Comparison of ENCODE assay signal across 10 mouse cellular contexts in the genomic region with DNA sequence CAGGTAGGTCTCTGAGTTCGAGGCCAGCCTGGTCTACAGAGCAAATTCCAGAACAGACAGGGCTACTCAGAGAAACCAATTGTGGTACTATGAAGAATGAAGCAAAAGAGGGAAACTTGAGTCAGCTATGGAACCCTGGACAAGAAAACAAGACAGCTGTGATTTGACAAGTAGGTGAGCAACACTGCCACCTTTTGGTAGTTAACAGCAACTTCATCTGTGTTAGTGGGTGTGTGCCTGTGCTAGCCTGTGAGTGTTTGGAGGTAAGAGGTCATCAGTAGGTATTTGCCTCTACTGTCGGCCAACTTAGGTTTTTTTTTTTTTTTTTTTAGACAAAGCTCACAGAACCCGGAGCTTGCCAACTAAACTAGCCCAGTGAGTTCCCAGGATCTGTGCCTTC. TPM values are rescaled to one million over a fixed set of nuclear protein-coding genes. Genes with fewer than 3 reads are reported as not detected.
A peak's percentile ranks its signal among the peaks of the same experiment; 100 is the strongest.
DNase-seq lines count a peak whose midpoint lies in the region; ATAC-seq lines count a peak whose summit lies in the region.
"Had no signal": no experiment of that assay in that cellular context is flagged by ENCODE, and none has a peak within 500 bp of the region (broad histone marks: within the 10 kb centered on the region; RNA-seq: fewer than 3 reads in every experiment).

No protein-coding gene starts in this region.

- no peaks in the 10 kb centered on the region for H3K27me3 ChIP-seq in kidney, embryonic 14.5 days (ENCODE audit: control insufficient read depth, insufficient read depth, low read length)
- H3K27me3 ChIP-seq in hindbrain, embryonic 10.5 days (ENCODE audit: insufficient read depth, poor library complexity, severe bottlenecking) = no peaks in the 10 kb centered on the region
- peaks cover 4% of the 10 kb centered on the region; the same call in 1 of the 2 replicates for H3K27me3 ChIP-seq in forebrain, embryonic 15.5 days

- H3K27ac ChIP-seq in kidney, embryonic 14.5 days (ENCODE audit: low read depth, low read length) = no peak overlapping the region
- H3K27ac ChIP-seq in hindbrain, embryonic 10.5 days = no peak overlapping the region
- H3K27ac ChIP-seq in forebrain, embryonic 15.5 days (replicated peaks) = no peak overlapping the region

- 16% methylated on average over 3 of the region's 3 CpGs for WGBS in kidney, embryonic 14.5 days
- 47% methylated on average over 3 of the region's 3 CpGs for WGBS in hindbrain, embryonic 10.5 days
- WGBS in forebrain, embryonic 15.5 days = 50% methylated on average over 3 of the region's 3 CpGs

- no peaks in the 10 kb centered on the region for H3K9me3 ChIP-seq in kidney, embryonic 14.5 days (ENCODE audit: control insufficient read depth, low read length)
- no peaks in the 10 kb centered on the region for H3K9me3 ChIP-seq in hindbrain, embryonic 10.5 days
- no peaks in the 10 kb centered on the region for H3K9me3 ChIP-seq in forebrain, embryonic 15.5 days

- no peaks in the 10 kb centered on the region for H3K4me1 ChIP-seq in kidney, embryonic 14.5 days (ENCODE audit: control insufficient read depth, insufficient read depth, low read length)
- H3K4me1 ChIP-seq in hindbrain, embryonic 10.5 days (replicated peaks) = peaks cover 9% of the 10 kb centered on the region
- peaks cover 10% of the 10 kb centered on the region for H3K4me1 ChIP-seq in forebrain, embryonic 15.5 days

- H3K4me2 ChIP-seq in kidney, embryonic 14.5 days (replicated peaks; ENCODE audit: low read depth, low read length) = no peak overlapping the region
- no peak overlapping the region for H3K4me2 ChIP-seq in forebrain, embryonic 15.5 days (replicated peaks)

- no peak for ATAC-seq in kidney, embryonic 14.5 days (ENCODE audit: low FRiP score, low TSS enrichment)
- no peak for ATAC-seq in forebrain, embryonic 15.5 days (replicated peaks)

- peak; percentile 20 to 21 for DNase-seq in kidney, postnatal 36 days
- DNase-seq in CD4-positive helper T cell, adult 2 months (ENCODE audit: low read depth, low spot score) = peak; percentile 50
- DNase-seq in ZHBTc4 (ENCODE audit: low read depth, low spot score) = peak; percentile 89
- peak; percentile 79 for DNase-seq in induced T-regulatory cell, adult 2 months (ENCODE audit: low read depth)
- no peak for DNase-seq in hindbrain, embryonic 10.5 days (ENCODE audit: low spot score)
- no peak for DNase-seq in cerebellum, postnatal 25 days

- H3K4me3 ChIP-seq in kidney, embryonic 14.5 days (ENCODE audit: low read length) = no peak overlapping the region
- H3K4me3 ChIP-seq in hindbrain, embryonic 10.5 days = no peak overlapping the region
- H3K4me3 ChIP-seq in forebrain, embryonic 15.5 days = no peak overlapping the region

- no peaks in the 10 kb centered on the region for H3K36me3 ChIP-seq in kidney, embryonic 14.5 days (ENCODE audit: control insufficient read depth, insufficient read depth, low read length)
- no peaks in the 10 kb centered on the region for H3K36me3 ChIP-seq in hindbrain, embryonic 10.5 days
- H3K36me3 ChIP-seq in forebrain, embryonic 15.5 days = no peaks in the 10 kb centered on the region

- no peak overlapping the region for H3K9ac ChIP-seq in kidney, embryonic 14.5 days (ENCODE audit: low read depth, low read length)
- H3K9ac ChIP-seq in forebrain, embryonic 15.5 days (replicated peaks) = no peak overlapping the region

RNA-seq across cellular contexts. Expression of gene Pmis2, which starts 2.2 kb away (rescaled TPM):
- not detected in 2 replicates for polyA plus RNA-seq in kidney, embryonic 14.5 days (2014; fragmentation: Nextera tagmentation; extraction: Ambion mirVana)
- polyA plus RNA-seq in hindbrain, embryonic 10.5 days (2016; fragmentation: Nextera tagmentation; extraction: Ambion mirVana) = not detected in 2 replicates
- polyA plus RNA-seq in forebrain, embryonic 15.5 days (2015; fragmentation: Nextera tagmentation; extraction: Ambion mirVana) = not detected in 2 replicates
- polyA plus RNA-seq: spleen, adult 2 months had no signal

RNA-seq across cellular contexts. Expression of gene Haus5, which starts 4.4 kb away (rescaled TPM):
- polyA plus RNA-seq in kidney, embryonic 14.5 days (2014; fragmentation: Nextera tagmentation; extraction: Ambion mirVana) = 45.8 and 58.6 TPM in 2 replicates
- polyA plus RNA-seq in hindbrain, embryonic 10.5 days (2016; fragmentation: Nextera tagmentation; extraction: Ambion mirVana) = 63.9 and 76.3 TPM in 2 replicates
- 36.2 and 38.3 TPM in 2 replicates for polyA plus RNA-seq in forebrain, embryonic 15.5 days (2015; fragmentation: Nextera tagmentation; extraction: Ambion mirVana)

RNA-seq across cellular contexts. Expression of gene Rbm42, which starts 19.1 kb away (rescaled TPM):
- 93.4 and 111 TPM in 2 replicates for polyA plus RNA-seq in kidney, embryonic 14.5 days (2014; fragmentation: Nextera tagmentation; extraction: Ambion mirVana)
- 145 and 175 TPM in 2 replicates for polyA plus RNA-seq in hindbrain, embryonic 10.5 days (2016; fragmentation: Nextera tagmentation; extraction: Ambion mirVana)
- polyA plus RNA-seq in forebrain, embryonic 15.5 days (2015; fragmentation: Nextera tagmentation; extraction: Ambion mirVana) = 167 and 169 TPM in 2 replicates

RNA-seq across cellular contexts. Expression of gene 2200002J24Rik, which starts 29.5 kb away (rescaled TPM):
- polyA plus RNA-seq in kidney, embryonic 14.5 days (2014; fragmentation: Nextera tagmentation; extraction: Ambion mirVana) = not detected in 2 replicates
- not detected in 2 replicates for polyA plus RNA-seq in hindbrain, embryonic 10.5 days (2016; fragmentation: Nextera tagmentation; extraction: Ambion mirVana)
- polyA plus RNA-seq in forebrain, embryonic 15.5 days (2015; fragmentation: Nextera tagmentation; extraction: Ambion mirVana) = not detected in 2 replicates

RNA-seq across cellular contexts. Expression of gene Etv2, which starts 33.6 kb away (rescaled TPM):
- polyA plus RNA-seq in kidney, embryonic 14.5 days (2014; fragmentation: Nextera tagmentation; extraction: Ambion mirVana) = not detected in 2 replicates
- 0.14 TPM in 1 of 2 replicates, not detected in the other for polyA plus RNA-seq in hindbrain, embryonic 10.5 days (2016; fragmentation: Nextera tagmentation; extraction: Ambion mirVana)
- polyA plus RNA-seq in forebrain, embryonic 15.5 days (2015; fragmentation: Nextera tagmentation; extraction: Ambion mirVana) = not detected in 2 replicates
- polyA plus RNA-seq: gonadal fat pad, adult 2 months; spleen, adult 2 months had no signal

Comparison
In these comparisons a context has a peak if more than half of its experiments do, and no peak if none do; other contexts are left out.
1. DNase-seq: peak in kidney, postnatal 36 days (2 of 2), CD4-positive helper T cell, adult 2 months (single experiment), ZHBTc4 (single experiment) and induced T-regulatory cell, adult 2 months (single experiment); none in hindbrain, embryonic 10.5 days (single experiment) and cerebellum, postnatal 25 days (0 of 2).